In the genomic region with DNA sequence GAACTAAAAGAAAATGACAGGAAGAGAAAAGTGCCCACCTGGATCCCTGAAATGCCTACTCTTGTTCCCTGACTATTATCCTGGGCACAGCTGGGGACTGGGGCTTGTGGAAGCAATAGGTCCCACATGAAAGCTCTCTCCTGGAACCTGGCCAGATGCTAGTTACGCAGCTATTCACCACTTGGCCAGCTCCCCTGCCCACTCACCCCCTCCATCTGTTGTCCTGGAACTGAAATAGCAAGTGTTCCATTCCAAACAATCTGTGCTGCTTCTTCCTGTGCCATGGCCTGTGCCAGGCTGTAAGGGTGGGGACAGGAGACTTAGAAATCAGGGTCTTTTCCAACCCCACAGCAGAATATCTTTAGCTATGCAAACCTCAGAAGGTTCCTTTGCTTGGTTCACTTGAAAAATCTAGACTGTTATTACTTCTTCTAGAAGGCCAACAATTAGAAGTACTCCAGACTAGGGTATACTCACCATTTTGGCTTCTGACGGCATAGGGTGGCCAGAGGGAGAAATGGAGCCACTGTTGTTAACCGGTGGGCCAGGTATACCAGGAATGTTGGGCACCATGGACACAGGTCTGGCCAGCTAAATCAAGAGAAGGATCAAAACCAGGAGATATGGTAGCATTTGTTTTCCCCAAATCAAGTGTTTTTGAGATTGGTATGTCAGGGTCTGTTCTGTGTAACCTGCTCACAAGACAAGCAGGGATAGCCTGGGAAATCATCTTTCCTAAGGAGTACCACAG, we compare ENCODE assay signal across 10 mouse cellular contexts. TPM values are rescaled to one million over a fixed set of nuclear protein-coding genes. Genes with fewer than 3 reads are reported as not detected.
A peak's percentile ranks its signal among the peaks of the same experiment; 100 is the strongest.
DNase-seq lines count a peak whose midpoint lies in the region; ATAC-seq lines count a peak whose summit lies in the region.
"Had no signal": no experiment of that assay in that cellular context is flagged by ENCODE, and none has a peak within 500 bp of the region (broad histone marks: within the 10 kb centered on the region; RNA-seq: fewer than 3 reads in every experiment).

No protein-coding gene starts in this region.

- ATAC-seq in midbrain, embryonic 15.5 days (replicated peaks) = 0 out of 2 replicates have a peak, but pooled peaks have one; percentile 27
- no peak for ATAC-seq in midbrain, embryonic 16.5 days
- ATAC-seq in heart, embryonic 14.5 days (ENCODE audit: insufficient number of reproducible peaks, insufficient read depth, low FRiP score, low read depth) = peak; percentile 50; the same call in 1 of the 2 replicates
- no peak for ATAC-seq in CD4-positive, CD25-positive, alpha-beta regulatory T cell, adult 4 months
- ATAC-seq: Patski had no signal

- H3K4me1 ChIP-seq in midbrain, embryonic 15.5 days = peaks cover 7% of the 10 kb centered on the region; the same call in 1 of the 2 replicates
- H3K4me1 ChIP-seq in midbrain, embryonic 16.5 days (ENCODE audit: control insufficient read depth, insufficient read depth, low read length) = no peaks in the 10 kb centered on the region; the same call in 1 of the 2 replicates
- H3K4me1 ChIP-seq in heart, embryonic 14.5 days (ENCODE audit: control insufficient read depth in 2 of 2, insufficient read depth in 2 of 2, low read length in 2 of 2) = peaks cover 2 to 13% of the 10 kb centered on the region in 2 experiments; a peak in 2 of 4 replicates

- H3K9ac ChIP-seq in midbrain, embryonic 15.5 days = no peak overlapping the region
- no peak overlapping the region for H3K9ac ChIP-seq in midbrain, embryonic 16.5 days (ENCODE audit: low read depth, low read length)
- no peak overlapping the region for H3K9ac ChIP-seq in heart, embryonic 14.5 days (ENCODE audit: low read length)

- 81% methylated on average over 3 of the region's 3 CpGs for WGBS in midbrain, embryonic 15.5 days
- 74% methylated on average over 3 of the region's 3 CpGs for WGBS in midbrain, embryonic 16.5 days
- 65% methylated on average over 3 of the region's 3 CpGs for WGBS in heart, embryonic 14.5 days

- no peak overlapping the region for H3K4me2 ChIP-seq in midbrain, embryonic 15.5 days
- H3K4me2 ChIP-seq in midbrain, embryonic 16.5 days (ENCODE audit: low read length) = no peak overlapping the region
- no peak overlapping the region for H3K4me2 ChIP-seq in heart, embryonic 14.5 days (ENCODE audit: low read length)

- H3K27ac ChIP-seq in midbrain, embryonic 15.5 days = 0 out of 2 replicates have a peak overlapping the region, but pooled peaks have one; percentile 20
- H3K27ac ChIP-seq in midbrain, embryonic 16.5 days (ENCODE audit: low read length) = no peak overlapping the region
- H3K27ac ChIP-seq in heart, embryonic 14.5 days (replicated peaks in 1 of 2; ENCODE audit: control insufficient read depth in 1 of 2, insufficient read depth in 1 of 2, low read depth in 2 of 2, low read length in 2 of 2) = peak overlapping the region; percentile 10 to 63; a peak in 3 of 4 replicates

- H3K27me3 ChIP-seq in midbrain, embryonic 15.5 days (replicated peaks) = no peaks in the 10 kb centered on the region
- H3K27me3 ChIP-seq in midbrain, embryonic 16.5 days (ENCODE audit: control insufficient read depth, insufficient read depth, low read depth, low read length) = no peaks in the 10 kb centered on the region
- no peaks in the 10 kb centered on the region for H3K27me3 ChIP-seq in heart, embryonic 14.5 days (ENCODE audit: control insufficient read depth, insufficient read depth, low read length)
- H3K27me3 ChIP-seq: Patski had no signal

- H3K4me3 ChIP-seq in midbrain, embryonic 15.5 days = no peak overlapping the region
- H3K4me3 ChIP-seq in midbrain, embryonic 16.5 days (ENCODE audit: low read depth, low read length) = no peak overlapping the region
- no peak overlapping the region for H3K4me3 ChIP-seq in heart, embryonic 14.5 days (ENCODE audit: control insufficient read depth in 1 of 2, insufficient read depth in 1 of 2, low read depth in 1 of 2, low read length in 2 of 2)

- 0 out of 2 replicates have a peak, but pooled peaks cover 15% of the 10 kb centered on the region for H3K36me3 ChIP-seq in midbrain, embryonic 15.5 days (replicated peaks)
- H3K36me3 ChIP-seq in midbrain, embryonic 16.5 days (ENCODE audit: control insufficient read depth, insufficient read depth, low read length) = peaks cover 7% of the 10 kb centered on the region
- H3K36me3 ChIP-seq in heart, embryonic 14.5 days (ENCODE audit: control insufficient read depth, insufficient read depth, low read length) = peaks cover 73% of the 10 kb centered on the region

- H3K9me3 ChIP-seq in midbrain, embryonic 15.5 days = no peaks in the 10 kb centered on the region
- no peaks in the 10 kb centered on the region for H3K9me3 ChIP-seq in midbrain, embryonic 16.5 days (replicated peaks; ENCODE audit: control insufficient read depth, low read length, poor library complexity, severe bottlenecking)
- 0 out of 2 replicates have a peak, but pooled peaks cover 2% of the 10 kb centered on the region for H3K9me3 ChIP-seq in heart, embryonic 14.5 days (ENCODE audit: control insufficient read depth, low read length)

- peak; percentile 99 for DNase-seq in cerebellum, postnatal 14 days
- DNase-seq in layer of hippocampus, postnatal 36 days = peak; percentile 84 to 85
- DNase-seq in retina, postnatal 1 day = peak; percentile 26
- DNase-seq in urinary bladder, postnatal 4 days (ENCODE audit: low spot score in 2 of 2) = no peak

RNA-seq across cellular contexts. Expression of gene Npff, which starts 22.1 kb away (rescaled TPM):
- 1.8 and 2.4 TPM in 2 replicates for polyA plus RNA-seq in midbrain, embryonic 15.5 days (2015; fragmentation: Nextera tagmentation; extraction: Ambion mirVana)
- polyA plus RNA-seq in midbrain, embryonic 16.5 days (2015; fragmentation: Nextera tagmentation; extraction: Ambion mirVana) = 1.4 and 2.2 TPM in 2 replicates
- 1.4 and 2.1 TPM in 2 replicates for polyA plus RNA-seq in heart, embryonic 14.5 days (2014; fragmentation: Nextera tagmentation; extraction: Ambion mirVana)
- total RNA-seq in layer of hippocampus, postnatal 36 days (2021) = 1 to 10 TPM; 3.7 to 4.3 TPM
- 1 to 10 TPM; 4.6 to 5.5 TPM for polyA plus RNA-seq in CD4-positive, CD25-positive, alpha-beta regulatory T cell, adult 4 months (2017; shearing (Covaris generic))

RNA-seq across cellular contexts. Expression of gene Tarbp2, which starts 28.9 kb away (rescaled TPM):
- polyA plus RNA-seq in midbrain, embryonic 15.5 days (2015; fragmentation: Nextera tagmentation; extraction: Ambion mirVana) = 104 and 108 TPM in 2 replicates
- polyA plus RNA-seq in midbrain, embryonic 16.5 days (2015; fragmentation: Nextera tagmentation; extraction: Ambion mirVana) = 94.1 and 105 TPM in 2 replicates
- 81.7 and 83.8 TPM in 2 replicates for polyA plus RNA-seq in heart, embryonic 14.5 days (2014; fragmentation: Nextera tagmentation; extraction: Ambion mirVana)
- 10 to 100 TPM; 32.2 to 36.9 TPM for total RNA-seq in layer of hippocampus, postnatal 36 days (2021)
- polyA plus RNA-seq in CD4-positive, CD25-positive, alpha-beta regulatory T cell, adult 4 months (2017; shearing (Covaris generic)) = 10 to 100 TPM; 24.9 to 41.9 TPM

RNA-seq across cellular contexts. Expression of gene Map3k12, which starts 30.0 kb away (rescaled TPM):
- polyA plus RNA-seq in midbrain, embryonic 15.5 days (2015; fragmentation: Nextera tagmentation; extraction: Ambion mirVana) = 62.2 and 63.6 TPM in 2 replicates
- 60.5 and 65.5 TPM in 2 replicates for polyA plus RNA-seq in midbrain, embryonic 16.5 days (2015; fragmentation: Nextera tagmentation; extraction: Ambion mirVana)
- polyA plus RNA-seq in heart, embryonic 14.5 days (2014; fragmentation: Nextera tagmentation; extraction: Ambion mirVana) = 10.4 and 10.7 TPM in 2 replicates
- 100 to 1,000 TPM in 1 of 2 experiments, 10 to 100 TPM in 1; 96.4 to 103 TPM for total RNA-seq in layer of hippocampus, postnatal 36 days (2021)
- polyA plus RNA-seq in CD4-positive, CD25-positive, alpha-beta regulatory T cell, adult 4 months (2017; shearing (Covaris generic)) = 1 to 10 TPM; 6.8 to 8.1 TPM

RNA-seq across cellular contexts. Expression of gene Gm10337, which starts 43.3 kb away (rescaled TPM):
- polyA plus RNA-seq in midbrain, embryonic 15.5 days (2015; fragmentation: Nextera tagmentation; extraction: Ambion mirVana) = 13.8 and 16.1 TPM in 2 replicates
- 12.6 TPM in 1 of 2 replicates, not detected in the other for polyA plus RNA-seq in midbrain, embryonic 16.5 days (2015; fragmentation: Nextera tagmentation; extraction: Ambion mirVana)
- 4.2 TPM in 1 of 2 replicates, not detected in the other for polyA plus RNA-seq in heart, embryonic 14.5 days (2014; fragmentation: Nextera tagmentation; extraction: Ambion mirVana)
- not detected for total RNA-seq in layer of hippocampus, postnatal 36 days (2021)
- not detected for polyA plus RNA-seq in CD4-positive, CD25-positive, alpha-beta regulatory T cell, adult 4 months (2017; shearing (Covaris generic))
- polyA plus RNA-seq: gonadal fat pad, adult 2 months had no signal

Comparison
In these comparisons a context has a peak if more than half of its experiments do, and no peak if none do; other contexts are left out.
1. ATAC-seq: peak in midbrain, embryonic 15.5 days (single experiment) and heart, embryonic 14.5 days (single experiment); none in midbrain, embryonic 16.5 days (single experiment) and CD4-positive, CD25-positive, alpha-beta regulatory T cell, adult 4 months (single experiment).
2. DNase-seq: peak in cerebellum, postnatal 14 days (2 of 2), layer of hippocampus, postnatal 36 days (2 of 2) and retina, postnatal 1 day (single experiment); none in urinary bladder, postnatal 4 days (0 of 2).